Mouse (Mus musculus) left cerebral cortex, adult 8-10 months (tissue): ENCODE data around the gene B2m. TPM values are rescaled to one million over a fixed set of nuclear protein-coding genes. Genes with fewer than 3 reads are reported as not detected.
A peak's percentile ranks its signal among the peaks of the same experiment; 100 is the strongest.

Experiments used
- DNase-seq, 2 experiments: peaks; one replicate each; pipeline ENCODE4 v3.0.0; 2022; ENCODE audit warnings: low spot score in 2 of 2
- total RNA-seq, 4 experiments: library from RNA; stranded (reverse); gene quantifications; 2 replicates each; pipeline ENCODE4 v1.2.4; 2022

Gene B2m
- total RNA-seq, 4 experiments from 2014 or later: 110 to 317 (median 183) TPM

- DNase-seq: no peak
Measured at GRCm38 (mm10) chr2:122191849-122192248, 44.4 kb downstream of the B2m start.

- peak in 1 of 2 experiments; percentile 3 for DNase-seq
Measured at GRCm38 (mm10) chr2:122194509-122194929, 47.0 kb downstream of the B2m start.

GRCm38 (mm10) chr2:122201501-122201900, 54.0 kb downstream of the B2m start:
- no peak for DNase-seq

Other genes starting within 250 kb of the B2m start
- 10 to 100 TPM; 34.7 to 39.3 (median 35.7) TPM for gene Ctdspl2, start 191.7 kb upstream of the B2m start, total RNA-seq
- gene Mageb3, start 191.6 kb upstream of the B2m start, total RNA-seq: under 1 TPM in 2 of 4 experiments, not detected in 2; 0.16 to 0.41 TPM
- gene Eif3j1, start 119.1 kb upstream of the B2m start, total RNA-seq: 10 to 100 TPM; 19.5 to 22.6 (median 19.9) TPM
- 10 to 100 TPM; 16.3 to 16.7 (median 16.5) TPM for gene Spg11, start 29.3 kb upstream of the B2m start, total RNA-seq
- gene Trim69, start 13.0 kb downstream of the B2m start, total RNA-seq: not detected
- gene Patl2, start 38.5 kb downstream of the B2m start, total RNA-seq: under 1 TPM in 1 of 4 experiments, not detected in 3; 0.16 TPM
- not detected for gene Terb2, start 38.6 kb downstream of the B2m start, total RNA-seq
- gene Sord, start 87.1 kb downstream of the B2m start, total RNA-seq: 10 to 100 TPM; 23.7 to 26.5 (median 24.5) TPM
- under 1 TPM in 1 of 4 experiments, not detected in 3; 0.09 TPM for gene Duox2, start 150.8 kb downstream of the B2m start, total RNA-seq
- gene Duoxa2, start 151.2 kb downstream of the B2m start, total RNA-seq: not detected
- under 1 TPM in 1 of 4 experiments, not detected in 3; 0.55 TPM for gene Duoxa1, start 166.0 kb downstream of the B2m start, total RNA-seq
- under 1 TPM in 1 of 4 experiments, not detected in 3; 0.07 TPM for gene Duox1, start 168.0 kb downstream of the B2m start, total RNA-seq
- gene Shf, start 221.5 kb downstream of the B2m start, total RNA-seq: 10 to 100 TPM; 60.1 to 71.6 (median 71.0) TPM